ENCODE assay signal across 22 mouse cellular contexts in genomic region chr14:80249882-80250281, GRCm38 (mm10).
DNase-seq lines count a peak whose midpoint lies in the region; ATAC-seq and TF ChIP-seq lines count a peak whose summit lies in the region.
"Had no signal": no experiment of that assay in that cellular context is flagged by ENCODE, and none has a peak within 500 bp of the region (broad histone marks: within the 10 kb centered on the region; RNA-seq: fewer than 3 reads in every experiment).

No protein-coding gene starts in this region.

- 52% methylated on average over 1 of the region's 1 CpGs for WGBS in forebrain, postnatal 0 days
- 56% methylated on average over 1 of the region's 1 CpGs for WGBS in forebrain, embryonic 15.5 days

- H3K4me3 ChIP-seq in forebrain, postnatal 0 days (ENCODE audit: low read depth, low read length), result no peak overlapping the region
- no peak overlapping the region for H3K4me3 ChIP-seq in forebrain, embryonic 15.5 days
- H3K4me3 ChIP-seq: embryonic facial prominence, embryonic 12.5 days; forebrain, embryonic 12.5 days; heart, embryonic 13.5 days; hindbrain, embryonic 15.5 days had no signal

- peak; percentile 64 for ATAC-seq in forebrain, postnatal 0 days
- ATAC-seq in forebrain, embryonic 15.5 days (replicated peaks), result no peak
- ATAC-seq: activated CD4-positive, CD25-positive, alpha-beta regulatory T cell, adult 4 months; inflammation-experienced regulatory T-cells, adult 6 months; Patski had no signal

- H3K27me3 ChIP-seq in forebrain, postnatal 0 days (ENCODE audit: insufficient read depth, low read length), result no peaks in the 10 kb centered on the region
- no peaks in the 10 kb centered on the region for H3K27me3 ChIP-seq in forebrain, embryonic 15.5 days
- H3K27me3 ChIP-seq: embryonic facial prominence, embryonic 12.5 days; forebrain, embryonic 12.5 days; heart, embryonic 13.5 days; hindbrain, embryonic 15.5 days; Patski had no signal

- no peaks in the 10 kb centered on the region for H3K36me3 ChIP-seq in forebrain, postnatal 0 days (ENCODE audit: insufficient read depth)
- H3K36me3 ChIP-seq in forebrain, embryonic 15.5 days, result no peaks in the 10 kb centered on the region
- H3K36me3 ChIP-seq: embryonic facial prominence, embryonic 12.5 days; forebrain, embryonic 12.5 days; heart, embryonic 13.5 days; hindbrain, embryonic 15.5 days had no signal

- H3K4me2 ChIP-seq in forebrain, postnatal 0 days (ENCODE audit: low read depth), result no peak overlapping the region
- no peak overlapping the region for H3K4me2 ChIP-seq in forebrain, embryonic 15.5 days (replicated peaks)
- H3K4me2 ChIP-seq: embryonic facial prominence, embryonic 12.5 days; forebrain, embryonic 12.5 days; heart, embryonic 13.5 days; hindbrain, embryonic 15.5 days had no signal

- 0 out of 2 replicates have a peak, but pooled peaks cover 5% of the 10 kb centered on the region for H3K4me1 ChIP-seq in forebrain, postnatal 0 days (ENCODE audit: insufficient read depth)
- H3K4me1 ChIP-seq in forebrain, embryonic 15.5 days, result peaks cover 12% of the 10 kb centered on the region
- H3K4me1 ChIP-seq: embryonic facial prominence, embryonic 12.5 days; forebrain, embryonic 12.5 days; hindbrain, embryonic 15.5 days had no signal

- peak; percentile 35 for DNase-seq in forebrain, postnatal 0 days
- DNase-seq in layer of hippocampus, adult 9-10 months (ENCODE audit: low spot score), result peak; percentile 52
- DNase-seq in layer of hippocampus, postnatal 25 days (ENCODE audit: extremely low spot score in 1 of 2, low spot score in 1 of 2), result no peak
- peak; percentile 9 for DNase-seq in Muller cell, postnatal 12 days (ENCODE audit: inconsistent ontology term)
- DNase-seq in brain, embryonic 18.5 days (ENCODE audit: low read depth, low spot score), result peak; percentile 43
- DNase-seq in ovary, postnatal 36 days (ENCODE audit: low spot score), result no peak
- DNase-seq: adrenal gland, adult 2 months; adrenal gland, postnatal 25 days; cerebellum, adult 11-12 months; cerebellum, adult 9-10 months; cerebellum, postnatal 25 days; gastrocnemius, postnatal 36 days; heart, adult 11 months; heart, postnatal 36 days had no signal

- no peak for TF ChIP-seq CTCF in forebrain, postnatal 0 days (IDR thresholded peaks at IDR 0.05; ENCODE audit: low read depth)

- no peak overlapping the region for H3K9ac ChIP-seq in forebrain, postnatal 0 days
- H3K9ac ChIP-seq in forebrain, embryonic 15.5 days (replicated peaks), result no peak overlapping the region
- H3K9ac ChIP-seq: embryonic facial prominence, embryonic 12.5 days; forebrain, embryonic 12.5 days; heart, embryonic 13.5 days; hindbrain, embryonic 15.5 days had no signal

- H3K9me3 ChIP-seq in forebrain, postnatal 0 days (ENCODE audit: low read length), result no peaks in the 10 kb centered on the region
- H3K9me3 ChIP-seq in forebrain, embryonic 15.5 days, result no peaks in the 10 kb centered on the region
- H3K9me3 ChIP-seq: embryonic facial prominence, embryonic 12.5 days; forebrain, embryonic 12.5 days; heart, embryonic 13.5 days; hindbrain, embryonic 15.5 days had no signal

- H3K27ac ChIP-seq in forebrain, postnatal 0 days (ENCODE audit: low read depth, low read length), result no peak overlapping the region
- no peak overlapping the region for H3K27ac ChIP-seq in forebrain, embryonic 15.5 days (replicated peaks)
- H3K27ac ChIP-seq: embryonic facial prominence, embryonic 12.5 days; forebrain, embryonic 12.5 days; heart, embryonic 13.5 days; hindbrain, embryonic 15.5 days had no signal

Comparison
In these comparisons a context has a peak if more than half of its experiments do, and no peak if none do; other contexts are left out.
1. DNase-seq: peak in forebrain, postnatal 0 days (single experiment), layer of hippocampus, adult 9-10 months (single experiment), Muller cell, postnatal 12 days (single experiment) and brain, embryonic 18.5 days (single experiment); none in layer of hippocampus, postnatal 25 days (0 of 2) and ovary, postnatal 36 days (single experiment).